19 mouse cellular contexts compared by ENCODE assay signal in genomic region chr13:71549206-71549831, GRCm38 (mm10).
"Had no signal": no experiment of that assay in that cellular context is flagged by ENCODE, and none has a peak within 500 bp of the region (broad histone marks: within the 10 kb centered on the region; RNA-seq: fewer than 3 reads in every experiment).

No protein-coding gene starts in this region.

- H3K9ac ChIP-seq: lung, embryonic 14.5 days; midbrain, embryonic 12.5 days; neural tube, embryonic 13.5 days; neural tube, embryonic 15.5 days had no signal

- H3K9me3 ChIP-seq: midbrain, embryonic 10.5 days; midbrain, embryonic 12.5 days; neural tube, embryonic 13.5 days; neural tube, embryonic 15.5 days had no signal

- H3K27ac ChIP-seq: midbrain, embryonic 10.5 days; midbrain, embryonic 12.5 days; neural tube, embryonic 13.5 days; neural tube, embryonic 15.5 days had no signal

- H3K4me3 ChIP-seq: midbrain, embryonic 10.5 days; midbrain, embryonic 12.5 days; myocyte; neural tube, embryonic 13.5 days; neural tube, embryonic 15.5 days had no signal

- ATAC-seq: midbrain, embryonic 16.5 days had no signal

- H3K4me2 ChIP-seq: lung, embryonic 14.5 days; midbrain, embryonic 12.5 days; neural tube, embryonic 13.5 days; neural tube, embryonic 15.5 days had no signal

- DNase-seq: lung, adult 18-20 months; lung, embryonic 14.5 days; lung, postnatal 10 days; lung, postnatal 4 days; midbrain, embryonic 14.5 days; retina, postnatal 1 day; right cerebral cortex, adult 18-20 months; right cerebral cortex, postnatal 25 days; right cerebral cortex, postnatal 4 days; spleen, adult 18-20 months; thymus, adult 18-20 months; thymus, postnatal 25 days; thymus, postnatal 4 days had no signal

- H3K4me1 ChIP-seq: midbrain, embryonic 10.5 days; midbrain, embryonic 12.5 days; neural tube, embryonic 13.5 days; neural tube, embryonic 15.5 days had no signal

- H3K27me3 ChIP-seq: midbrain, embryonic 12.5 days; neural tube, embryonic 13.5 days; neural tube, embryonic 15.5 days had no signal

- H3K36me3 ChIP-seq: midbrain, embryonic 10.5 days; midbrain, embryonic 12.5 days; neural tube, embryonic 13.5 days; neural tube, embryonic 15.5 days had no signal
